Mouse (Mus musculus): ENCODE results near the gene Abcg1.

Gene Abcg1

GRCm38 (mm10) chr17:31057151-31057890, at the start of gene Abcg1:
Gene Abcg1, plus strand, starts transcription at chr17:31057675.
- DNase-seq (ENCODE audit: low spot score in 2 of 2), result peak in 1 of 2 experiments; percentile 60

DNA sequence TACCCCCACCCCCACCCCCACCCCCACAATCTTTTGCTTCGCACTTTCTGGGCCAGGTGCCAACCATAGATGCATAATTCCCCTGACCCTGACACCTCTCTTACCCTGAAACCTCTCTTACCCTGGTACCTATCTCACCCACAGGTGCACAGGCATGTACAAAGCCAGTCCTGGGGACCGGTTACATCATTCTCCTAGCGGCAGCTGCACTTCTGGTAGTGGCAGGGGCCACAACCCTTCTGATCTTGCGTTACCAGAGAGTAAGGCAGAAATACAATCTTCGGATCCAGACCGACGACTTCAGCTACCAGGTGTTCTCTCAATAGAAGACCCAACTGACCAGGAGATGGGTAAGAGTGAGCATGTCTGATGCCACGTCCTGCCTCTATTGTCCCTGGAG, 49.1 kb upstream of the Abcg1 start:
- DNase-seq (ENCODE audit: low spot score in 2 of 2), result no peak

DNA sequence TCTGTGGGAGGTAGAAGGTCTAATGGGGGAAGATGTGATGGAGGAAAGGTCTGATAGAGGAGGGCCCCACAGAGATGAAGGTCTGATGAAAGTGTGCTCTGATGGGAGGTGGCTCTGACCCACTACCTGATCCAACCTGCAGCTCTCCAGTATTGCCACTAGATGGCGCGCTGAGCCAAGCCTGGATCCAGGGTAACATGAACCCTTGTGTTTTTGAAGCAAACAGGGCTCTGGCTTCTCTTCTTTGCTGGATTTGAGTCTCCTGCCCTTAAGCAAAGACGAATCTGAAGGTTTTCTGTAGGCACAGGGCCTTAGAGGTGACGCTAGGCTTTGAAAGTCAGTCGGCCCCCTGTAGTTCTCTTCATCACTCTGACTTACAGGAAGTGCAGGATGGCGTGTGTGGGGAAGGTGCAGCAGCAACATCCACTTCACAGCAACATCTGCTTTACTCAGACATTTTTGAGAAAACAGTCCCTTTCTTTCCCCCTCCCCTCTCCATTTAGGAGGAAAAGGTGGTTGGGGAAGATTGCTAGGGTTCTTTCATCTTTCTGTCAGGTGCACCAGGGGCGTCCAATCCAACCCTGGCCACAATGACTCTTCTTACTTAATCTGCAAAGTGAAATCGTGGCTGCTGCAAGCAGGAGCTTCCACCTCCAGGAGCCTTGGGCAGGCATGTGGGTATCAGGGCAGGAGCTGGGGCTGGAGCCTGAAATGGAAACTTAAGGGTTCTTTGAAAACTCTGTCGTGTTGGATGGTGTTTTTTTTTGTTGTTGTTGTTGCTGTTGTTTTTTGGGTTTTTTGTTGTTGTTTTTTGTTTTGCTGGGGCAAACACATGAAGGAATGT, 45.7 kb upstream of the Abcg1 start:
- peak in 1 of 2 experiments; percentile 32 for DNase-seq (ENCODE audit: low spot score in 2 of 2)

DNA sequence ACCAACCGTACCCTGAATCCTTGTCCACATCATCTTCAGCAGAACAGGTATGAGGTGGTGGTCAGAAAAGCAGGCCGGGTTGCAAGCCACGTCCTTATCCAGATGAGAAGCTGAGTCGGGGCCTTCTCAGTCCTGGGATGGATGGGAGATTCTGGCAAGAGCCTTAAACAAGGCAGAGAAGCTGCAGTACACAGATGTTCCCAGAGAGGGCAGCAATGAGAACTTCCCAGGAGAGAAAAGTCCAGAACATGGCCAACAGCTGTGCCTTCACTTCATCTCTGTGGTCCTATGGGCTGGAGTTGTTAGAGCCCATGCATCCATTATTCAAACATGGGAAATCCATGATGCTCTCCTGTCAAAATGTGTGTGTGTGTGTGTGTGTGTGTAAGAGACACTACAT, 39.2 kb upstream of the Abcg1 start:
- peak in 1 of 2 experiments; percentile 56 for DNase-seq (ENCODE audit: low spot score in 2 of 2)

- peak in 1 of 2 experiments; percentile 55 for DNase-seq (ENCODE audit: low spot score in 2 of 2)
Observed at GRCm38 (mm10) chr17:31019505-31019904, 38.0 kb upstream of the Abcg1 start.

DNA sequence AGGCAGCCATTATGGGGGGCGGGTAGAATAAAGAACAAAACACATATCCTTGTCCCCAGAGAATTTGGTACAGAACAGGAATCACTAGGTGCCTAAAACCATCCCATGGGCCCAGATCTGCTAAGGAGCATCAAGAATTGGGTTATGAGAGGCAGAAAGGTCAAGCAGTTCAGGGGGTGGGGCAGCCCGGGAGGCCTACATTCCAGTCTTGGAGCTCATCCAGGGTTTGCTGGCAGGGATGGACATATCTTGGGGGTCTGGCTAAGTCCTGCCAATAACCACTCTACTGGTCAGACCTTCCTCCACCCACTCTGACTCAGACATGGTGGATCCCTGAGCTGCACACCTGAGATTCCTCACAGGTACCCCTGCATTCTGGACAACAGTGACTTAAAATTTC, 37.4 kb upstream of the Abcg1 start:
- DNase-seq (ENCODE audit: low spot score in 2 of 2), result no peak

DNA sequence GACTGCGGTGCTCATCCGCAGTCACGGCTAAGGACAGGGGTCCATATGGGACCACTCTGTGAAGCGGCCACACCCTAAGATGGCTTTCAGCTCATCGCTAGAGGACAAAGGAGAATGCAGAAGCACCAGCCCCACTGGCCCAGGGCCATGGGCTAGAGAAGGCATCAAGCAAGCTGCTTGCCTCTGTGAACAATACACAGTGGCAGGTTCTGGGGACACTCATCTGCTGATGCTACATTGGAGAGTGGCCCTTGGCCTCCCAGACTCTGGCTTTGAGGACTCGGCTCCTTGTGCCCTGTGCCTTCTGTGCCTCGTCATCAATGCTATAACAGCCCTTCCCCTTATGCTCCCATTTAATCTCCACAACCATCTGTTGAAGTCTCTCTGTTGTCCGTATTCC, 36.2 kb upstream of the Abcg1 start:
- DNase-seq (ENCODE audit: low spot score in 2 of 2), result no peak

DNA sequence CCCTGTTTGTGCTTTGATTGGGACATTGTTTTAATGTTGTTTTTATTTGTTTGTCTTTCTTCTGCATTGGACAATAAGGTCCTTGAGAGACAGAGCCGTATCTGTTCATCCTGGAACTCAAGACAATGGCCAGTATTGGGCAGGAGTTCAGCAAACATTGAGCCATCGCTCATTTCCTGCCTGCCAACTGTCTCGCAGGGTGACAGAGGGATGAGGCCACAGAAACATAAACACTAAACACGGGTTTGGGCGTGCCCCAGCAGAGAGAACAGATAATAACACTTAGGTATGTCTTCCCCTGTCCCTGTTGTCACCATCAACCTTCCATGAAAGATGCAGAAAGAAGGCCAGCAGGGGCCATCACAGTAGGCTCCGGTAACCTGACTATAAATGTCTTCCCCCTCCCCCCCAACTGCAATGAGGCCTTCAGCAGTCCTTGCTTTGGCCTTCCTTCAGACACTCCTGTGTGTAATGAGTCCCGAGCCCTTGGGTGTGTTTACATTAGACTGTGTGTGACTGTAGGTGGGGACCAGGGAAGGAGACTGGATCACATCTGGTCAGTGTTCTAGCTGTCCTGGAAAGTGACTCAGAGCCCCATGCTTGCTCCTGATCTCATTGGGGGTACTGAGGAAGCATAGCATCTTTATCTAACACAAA, 33.2 kb upstream of the Abcg1 start:
- DNase-seq (ENCODE audit: low spot score in 2 of 2), result no peak

DNA sequence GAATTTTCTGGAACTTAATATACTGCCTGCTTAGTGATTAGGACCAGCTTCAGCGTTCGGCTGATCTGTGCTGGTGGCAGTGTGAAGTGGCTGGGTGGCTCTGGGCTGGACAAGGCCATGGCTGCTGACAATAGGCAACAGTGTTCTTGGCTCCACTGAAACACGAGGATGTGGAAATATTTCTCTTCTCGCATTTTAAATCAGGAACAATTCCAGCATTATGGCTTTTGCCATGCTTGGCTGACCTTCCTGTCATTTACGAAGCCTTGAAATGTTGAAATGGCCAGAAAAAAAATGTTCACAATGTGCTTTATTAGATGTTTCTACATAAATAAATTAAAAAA, 32.7 kb upstream of the Abcg1 start:
- DNase-seq (ENCODE audit: low spot score in 2 of 2), result no peak

- DNase-seq (ENCODE audit: low spot score in 2 of 2), result no peak
Observed at GRCm38 (mm10) chr17:31026986-31027385, 30.5 kb upstream of the Abcg1 start.

DNA sequence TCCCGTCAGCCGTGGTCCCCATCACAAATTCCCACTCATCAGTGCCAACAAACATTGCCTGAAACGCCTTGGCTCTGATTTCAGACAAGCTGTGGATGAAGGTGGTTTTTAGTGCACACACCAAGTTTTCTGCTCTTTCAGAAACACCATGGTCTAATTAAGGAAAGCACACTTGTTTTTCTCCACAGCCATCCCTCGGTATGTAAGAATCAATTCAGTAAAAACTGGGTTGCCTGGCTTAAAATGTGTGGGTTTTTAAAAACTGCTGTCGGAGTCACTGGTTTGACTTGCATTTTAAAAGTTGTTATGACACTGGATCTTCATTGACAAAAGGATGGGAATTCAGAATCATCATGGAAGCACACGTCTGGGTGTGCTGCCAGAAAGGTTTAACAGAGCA, 29.8 kb upstream of the Abcg1 start:
- no peak for DNase-seq (ENCODE audit: low spot score in 2 of 2)

GRCm38 (mm10) chr17:31028821-31029370, 28.6 kb upstream of the Abcg1 start:
- no peak for DNase-seq (ENCODE audit: low spot score in 2 of 2)

- DNase-seq (ENCODE audit: low spot score in 2 of 2), result no peak
Observed at GRCm38 (mm10) chr17:31029407-31029806, 28.1 kb upstream of the Abcg1 start.

DNA sequence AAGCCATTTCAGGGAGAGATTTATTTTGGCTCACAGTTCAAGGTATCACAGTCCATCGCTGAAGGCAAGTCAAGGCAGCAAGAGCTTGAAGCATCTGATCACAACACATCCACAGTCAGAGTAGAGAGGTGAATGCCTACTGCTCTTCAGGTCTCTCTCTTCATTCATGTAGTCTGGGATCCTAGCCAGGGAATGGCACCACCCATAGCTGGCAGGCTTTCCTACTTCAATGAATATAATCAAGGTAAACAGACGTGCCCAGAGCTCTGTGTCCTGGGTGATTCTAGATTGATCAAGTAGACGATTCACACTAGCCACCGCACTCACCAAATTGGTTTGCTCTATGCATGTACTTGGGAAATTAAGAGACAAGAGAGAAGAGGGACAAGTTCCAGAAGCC, 25.1 kb upstream of the Abcg1 start:
- DNase-seq (ENCODE audit: low spot score in 2 of 2), result no peak

DNA sequence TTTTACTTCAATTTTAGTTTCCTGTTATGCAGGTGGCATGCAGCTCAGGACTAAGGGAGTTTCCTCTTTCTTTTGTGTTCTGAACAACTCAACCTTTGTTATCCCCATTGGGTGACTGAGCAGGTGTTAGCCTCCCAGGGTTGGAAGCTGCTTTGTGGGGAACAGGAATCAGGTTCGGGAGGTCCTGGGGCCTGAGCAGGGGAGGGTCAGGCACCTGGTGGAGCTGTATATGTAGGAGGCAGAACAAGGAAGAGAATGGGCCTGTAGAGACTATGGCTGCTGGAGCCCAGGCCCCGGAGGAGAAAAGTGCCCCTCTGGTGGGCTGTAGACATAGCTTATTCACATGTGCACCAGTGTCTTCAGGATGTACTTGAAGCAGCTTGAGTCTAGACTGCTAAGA, 24.2 kb upstream of the Abcg1 start:
- DNase-seq (ENCODE audit: low spot score in 2 of 2), result no peak

- DNase-seq (ENCODE audit: low spot score in 2 of 2), result no peak
Observed at GRCm38 (mm10) chr17:31034165-31034564, 23.3 kb upstream of the Abcg1 start.

DNA sequence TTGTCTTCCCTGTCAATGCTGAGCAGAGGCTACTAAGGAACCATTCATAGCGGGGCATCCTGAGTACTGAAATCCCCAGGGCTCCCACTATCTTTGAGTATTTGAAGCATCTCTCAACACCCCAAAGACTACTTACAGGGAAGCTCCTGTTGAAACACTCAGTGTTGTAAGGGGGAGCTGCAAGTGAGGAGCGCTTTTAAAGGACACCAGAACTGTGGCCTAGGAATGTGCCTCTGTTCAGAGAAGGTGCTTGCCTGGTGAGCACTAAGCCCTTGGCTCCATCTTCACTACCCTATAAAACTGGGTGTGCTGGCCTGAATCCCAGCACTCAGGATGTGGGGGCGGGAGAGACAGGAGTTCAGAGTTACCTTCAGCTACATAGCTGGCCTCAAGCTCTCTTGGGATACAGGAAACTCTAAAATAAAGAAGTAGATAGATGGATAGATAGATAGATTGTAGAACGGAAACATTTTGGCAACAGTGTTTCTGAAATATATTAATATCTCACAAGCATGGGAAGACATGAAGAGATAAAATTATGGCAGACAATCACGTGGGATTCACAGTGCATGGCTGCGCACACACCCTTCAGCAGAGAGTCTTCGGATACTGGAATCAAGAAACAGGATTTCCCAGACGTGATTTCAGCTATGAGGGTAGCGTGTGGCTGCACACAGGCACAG, 22.7 kb upstream of the Abcg1 start:
- DNase-seq (ENCODE audit: low spot score in 2 of 2), result no peak

DNA sequence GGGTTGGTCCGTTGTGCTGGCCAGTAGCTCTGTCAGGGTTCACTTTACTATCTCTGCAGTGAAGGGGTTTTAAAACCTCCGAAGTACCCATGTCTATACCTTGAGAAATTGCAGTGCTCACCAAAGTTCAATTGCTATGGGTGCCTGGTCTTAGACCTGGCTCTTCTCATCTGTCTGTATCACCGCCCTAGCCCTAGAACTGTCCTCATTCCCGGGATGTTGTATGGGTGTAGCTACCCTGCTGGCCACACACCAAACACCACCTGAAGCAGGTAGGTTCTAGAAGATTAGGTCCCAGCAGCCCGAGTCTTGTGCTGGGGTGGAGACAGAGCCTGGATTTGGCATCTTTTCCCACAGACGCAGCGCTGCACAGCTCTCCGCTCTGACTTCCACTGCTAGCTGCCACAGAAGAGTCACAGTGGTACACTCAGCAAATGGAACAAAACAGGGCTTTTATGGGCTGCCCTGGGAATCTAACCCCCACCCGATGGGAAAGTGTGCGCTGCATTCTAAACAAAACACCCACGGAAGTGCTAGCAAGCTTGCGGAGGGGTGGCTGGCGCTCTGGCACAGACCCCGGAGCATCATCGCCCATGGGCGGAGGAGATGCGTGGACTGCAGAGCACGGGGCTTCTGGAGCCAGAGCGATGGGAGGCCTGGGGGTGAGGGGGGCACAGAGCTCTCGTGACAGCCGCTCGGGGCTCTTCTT, 21.2 kb upstream of the Abcg1 start:
- peak in 1 of 2 experiments; percentile 44 for DNase-seq (ENCODE audit: low spot score in 2 of 2)

- no peak for DNase-seq (ENCODE audit: low spot score in 2 of 2)
Observed at GRCm38 (mm10) chr17:31037331-31037730, 20.1 kb upstream of the Abcg1 start.

- DNase-seq (ENCODE audit: low spot score in 2 of 2), result no peak
Observed at GRCm38 (mm10) chr17:31038381-31038780, 19.1 kb upstream of the Abcg1 start.

DNA sequence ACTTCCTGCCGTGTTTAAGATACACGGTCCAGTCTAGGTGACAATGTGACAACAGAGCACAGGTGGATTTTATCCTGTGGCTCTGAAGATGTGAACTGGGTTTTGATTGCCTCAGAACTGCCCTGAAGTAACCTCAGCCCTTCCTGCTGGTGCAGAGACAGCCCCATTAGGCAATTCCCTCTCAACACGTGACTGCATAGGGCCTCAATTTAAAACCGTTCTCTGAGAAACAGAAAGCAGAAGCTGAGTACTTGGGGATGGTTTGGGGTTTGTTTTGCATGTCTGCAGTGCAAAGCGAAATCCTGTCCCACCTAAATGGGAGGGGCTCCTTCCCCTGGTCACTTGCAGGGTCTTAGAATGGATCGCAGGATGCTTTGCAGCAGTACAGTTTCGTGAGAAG, 17.8 kb upstream of the Abcg1 start:
- no peak for DNase-seq (ENCODE audit: low spot score in 2 of 2)
